Mouse (Mus musculus) adrenal gland, adult (tissue): ENCODE measurements at regions not wholly inside any gene's neighbourhood (a gene's known extent, or its start where the extent isn't known, plus 50 kb on each side); places are given as distances from the start of the nearest gene placed in this dataset.

Source experiments
- DNase-seq, 2 experiments: peaks; one replicate each; pipeline ENCODE4 v3.0.0; 2022 to 2023; ENCODE audit warnings: low spot score in 1 of 2; ENCODE audit not compliant: inconsistent age in 2 of 2

- DNase-seq: no peak
Observed at GRCm38 (mm10) chr11:37666925-37667324, 431.2 kb upstream of the Tenm2 start.

DNA sequence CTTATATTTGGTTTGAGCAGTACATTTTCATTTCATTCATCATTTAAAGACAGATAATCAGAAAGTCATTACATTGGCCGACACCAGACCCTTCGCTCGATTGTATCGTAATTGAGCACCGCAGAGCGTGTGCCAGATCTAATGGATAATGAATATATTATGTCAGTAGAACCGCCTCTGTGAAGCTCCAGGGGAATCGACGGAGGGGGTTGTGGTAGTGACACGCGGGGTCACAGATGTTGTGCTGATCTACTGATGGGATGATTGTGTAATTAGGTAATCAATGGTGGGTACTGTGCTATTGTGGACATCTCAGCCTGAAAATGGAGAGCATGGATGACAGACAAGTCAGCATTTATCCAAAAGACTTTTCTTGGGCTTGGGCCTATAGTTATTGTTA is 414.3 kb upstream of the Tenm2 start:
- no peak for DNase-seq

GRCm38 (mm10) chr11:37623290-37623689 is 387.5 kb upstream of the Tenm2 start:
- DNase-seq: no peak

DNA sequence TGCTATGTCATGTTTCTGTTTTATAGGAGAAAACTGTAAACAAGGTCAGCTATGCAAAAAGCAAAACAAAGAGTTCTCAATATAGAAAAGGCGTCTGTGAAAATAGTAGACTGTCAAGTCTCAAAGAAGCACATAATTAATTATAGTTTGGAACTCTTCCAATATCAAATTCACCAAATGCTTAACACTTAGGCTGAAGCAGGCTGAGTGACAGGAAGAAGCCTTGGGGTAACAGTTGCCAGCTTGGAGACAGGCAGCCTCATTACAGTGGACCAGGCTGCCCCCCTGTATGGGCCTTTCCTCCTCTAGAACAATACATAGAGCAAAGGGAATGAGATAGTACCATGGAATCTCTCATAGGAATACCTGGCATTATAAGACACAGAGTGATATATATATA is 364.8 kb upstream of the Tenm2 start:
- no peak for DNase-seq

DNA sequence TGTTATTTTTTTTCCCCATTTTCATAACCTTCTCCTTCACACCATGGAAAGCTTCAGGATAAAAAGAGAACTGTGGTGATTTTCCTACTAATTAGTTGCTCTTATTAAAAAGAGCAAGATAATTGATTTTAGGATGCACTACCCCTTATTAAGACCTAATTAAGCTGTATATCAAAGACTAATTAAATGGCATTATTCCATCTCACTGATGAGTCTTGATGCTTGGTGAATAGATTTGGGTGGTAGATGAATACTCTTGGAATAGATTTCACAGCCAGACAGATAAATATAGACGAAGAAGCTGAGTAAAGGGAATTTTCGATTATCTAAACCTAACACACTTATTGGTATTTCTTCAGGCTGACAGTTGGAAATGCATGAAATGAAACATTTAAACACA is 346.5 kb upstream of the Tenm2 start:
- no peak for DNase-seq

DNA sequence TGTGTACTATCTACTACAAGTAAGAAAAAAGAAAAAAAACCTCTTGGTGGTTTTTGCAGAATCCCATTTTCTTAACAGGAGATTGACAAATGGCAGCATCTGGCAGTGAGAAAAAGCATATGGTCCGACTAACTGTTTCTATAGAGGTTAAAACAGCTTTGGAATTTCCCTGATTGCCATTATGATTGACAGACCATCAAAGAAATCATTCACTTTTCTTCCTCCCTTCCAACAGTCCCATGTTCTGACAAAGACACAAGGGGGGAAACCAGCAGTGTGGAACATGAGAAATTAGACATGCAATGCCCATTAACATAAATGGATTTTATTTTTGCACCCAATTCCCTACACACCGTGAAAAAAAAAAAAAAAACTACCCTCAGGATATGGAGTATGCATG is 297.9 kb upstream of the Tenm2 start:
- no peak for DNase-seq

GRCm38 (mm10) chr11:37532476-37532875 is 296.7 kb upstream of the Tenm2 start:
- no peak for DNase-seq

DNA sequence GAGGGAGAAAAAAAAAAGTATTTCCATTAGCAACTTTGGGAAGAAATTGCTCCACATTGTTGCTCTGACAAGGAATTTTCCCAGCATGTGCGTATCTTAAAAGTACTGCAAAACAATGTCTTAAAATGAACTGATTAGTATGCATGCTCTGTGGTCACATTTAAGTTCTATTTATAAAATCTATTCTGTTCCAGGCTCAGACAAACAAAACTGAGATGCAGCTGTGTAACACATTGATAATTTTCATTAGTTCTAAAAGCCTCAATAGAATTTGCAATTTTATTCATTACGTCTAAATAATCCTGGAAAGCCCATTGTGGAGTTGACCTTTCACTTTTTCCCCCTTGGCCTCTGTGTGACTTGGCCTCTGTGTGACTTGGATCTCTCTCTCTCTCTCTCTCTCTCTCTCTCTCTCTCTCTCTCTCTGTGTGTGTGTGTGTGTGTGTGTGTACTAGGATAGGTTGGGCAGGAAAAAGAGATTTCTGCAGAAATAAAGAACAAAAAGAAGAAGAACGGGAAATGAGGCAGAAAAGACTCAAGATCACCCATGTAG is 262.8 kb upstream of the Tenm2 start:
- DNase-seq: no peak

- no peak for DNase-seq
Observed at GRCm38 (mm10) chr11:37497874-37498273, 262.1 kb upstream of the Tenm2 start.

- DNase-seq: peak in 1 of 2 experiments; percentile 40
Observed at GRCm38 (mm10) chr11:37480236-37480635, 244.5 kb upstream of the Tenm2 start.

DNA sequence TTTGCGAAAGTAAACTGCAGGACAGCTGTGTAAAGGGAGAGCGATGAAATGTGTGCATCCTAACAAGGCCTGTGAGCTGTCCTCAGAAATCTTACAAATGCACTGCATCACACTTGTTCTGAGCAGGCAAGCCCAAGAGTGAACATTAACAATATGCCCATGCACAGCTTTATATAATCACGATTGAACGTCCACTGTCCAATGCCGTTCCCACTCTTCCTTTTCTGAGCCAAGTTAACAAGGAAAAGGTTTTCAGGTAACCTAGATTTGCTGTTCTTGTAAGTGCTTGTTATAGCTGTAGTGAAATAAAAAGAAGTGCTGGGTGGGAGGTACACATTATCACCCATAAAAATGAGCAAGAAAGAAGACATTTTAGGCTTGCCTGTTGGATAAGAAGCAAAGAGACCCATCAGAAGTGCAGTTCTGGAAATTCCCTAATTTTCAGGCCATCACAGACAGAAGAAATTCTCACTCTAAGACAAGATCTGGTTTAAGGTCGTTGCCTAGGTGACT is 243.3 kb upstream of the Tenm2 start:
- DNase-seq: no peak

GRCm38 (mm10) chr11:37474068-37474467 is 238.3 kb upstream of the Tenm2 start:
- DNase-seq: no peak

DNA sequence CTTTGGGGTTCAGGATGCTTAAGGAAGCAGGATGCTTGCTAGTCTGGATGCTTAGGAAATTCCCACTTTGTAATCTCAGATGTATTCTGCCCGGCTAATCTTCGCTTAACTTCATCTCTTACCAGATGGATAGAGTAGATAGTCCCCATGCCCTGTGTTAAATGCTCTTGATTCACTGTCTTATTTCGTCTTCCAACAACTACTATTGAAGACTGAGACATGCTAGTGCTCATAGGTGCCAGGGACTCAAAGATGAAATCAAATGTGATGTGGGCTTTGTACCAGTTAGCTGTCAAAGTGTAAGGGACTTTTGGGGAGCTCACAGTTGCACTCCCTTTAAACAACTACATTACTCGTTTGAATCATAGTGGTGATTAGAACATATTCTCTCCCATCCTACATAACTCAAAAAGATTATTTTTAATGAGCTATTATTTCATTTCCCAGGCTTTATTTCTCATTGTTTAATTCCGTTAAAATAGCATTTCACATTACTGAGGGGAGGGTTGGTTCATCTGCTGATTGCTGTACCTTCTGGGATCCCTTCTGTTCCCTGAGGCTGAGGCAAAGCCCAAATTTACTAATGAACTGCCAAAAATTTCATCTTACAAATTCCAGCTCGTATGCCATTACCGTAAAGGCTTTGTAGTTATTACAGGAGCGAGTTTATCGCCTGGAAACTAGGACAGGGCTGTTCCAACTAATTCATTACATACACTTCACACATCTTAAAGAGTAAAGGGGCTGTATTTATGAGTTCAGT is 228.1 kb upstream of the Tenm2 start:
- DNase-seq: no peak

DNA sequence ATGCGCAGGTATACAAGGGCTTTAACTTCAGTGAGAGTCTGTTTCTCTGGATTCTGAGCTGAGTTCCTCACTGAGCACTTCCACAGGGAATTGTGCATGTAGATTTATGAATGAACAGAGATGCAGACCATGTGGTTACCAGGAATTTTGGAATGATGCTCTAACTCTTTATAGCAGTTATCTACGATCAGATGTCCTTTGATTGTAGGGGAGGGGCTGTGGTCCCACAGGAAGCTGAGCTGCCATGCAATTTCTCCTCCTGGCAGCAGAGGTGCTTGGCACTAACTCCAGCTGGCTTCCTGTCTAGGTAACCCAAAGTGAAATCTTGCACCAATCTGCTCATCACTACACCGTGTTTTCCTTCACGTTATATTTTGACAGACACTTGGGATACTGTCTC is 226.6 kb upstream of the Tenm2 start:
- no peak for DNase-seq

DNA sequence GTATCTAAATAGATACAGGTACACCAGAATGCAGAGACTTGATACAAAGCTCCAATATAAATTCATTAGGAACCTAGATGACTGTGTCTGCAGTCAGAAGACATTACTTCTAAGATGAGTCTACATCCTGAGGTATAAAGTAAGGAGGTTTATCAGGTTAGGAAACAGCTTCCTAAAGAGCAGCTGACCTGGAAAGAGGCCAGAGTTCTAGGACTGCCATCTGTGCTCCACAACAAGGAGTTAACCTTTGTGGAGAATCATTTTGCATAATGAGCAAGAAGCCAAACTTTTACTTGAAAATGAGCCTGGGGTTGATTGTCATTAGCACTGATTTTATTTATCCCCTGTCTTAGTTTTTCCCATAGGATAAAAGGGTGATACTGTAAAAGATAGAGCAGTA is 211.6 kb upstream of the Tenm2 start:
- no peak for DNase-seq

GRCm38 (mm10) chr11:37446626-37447025 is 210.9 kb upstream of the Tenm2 start:
- no peak for DNase-seq

- DNase-seq: no peak
Observed at GRCm38 (mm10) chr11:37442781-37443180, 207.0 kb upstream of the Tenm2 start.

- no peak for DNase-seq
Observed at GRCm38 (mm10) chr11:37434600-37434999, 198.8 kb upstream of the Tenm2 start.

GRCm38 (mm10) chr11:37424312-37425169 is 188.8 kb upstream of the Tenm2 start:
- no peak for DNase-seq

- no peak for DNase-seq
Observed at GRCm38 (mm10) chr11:37412868-37413267, 177.1 kb upstream of the Tenm2 start.

GRCm38 (mm10) chr11:37367971-37368370 is 132.2 kb upstream of the Tenm2 start:
- no peak for DNase-seq

DNA sequence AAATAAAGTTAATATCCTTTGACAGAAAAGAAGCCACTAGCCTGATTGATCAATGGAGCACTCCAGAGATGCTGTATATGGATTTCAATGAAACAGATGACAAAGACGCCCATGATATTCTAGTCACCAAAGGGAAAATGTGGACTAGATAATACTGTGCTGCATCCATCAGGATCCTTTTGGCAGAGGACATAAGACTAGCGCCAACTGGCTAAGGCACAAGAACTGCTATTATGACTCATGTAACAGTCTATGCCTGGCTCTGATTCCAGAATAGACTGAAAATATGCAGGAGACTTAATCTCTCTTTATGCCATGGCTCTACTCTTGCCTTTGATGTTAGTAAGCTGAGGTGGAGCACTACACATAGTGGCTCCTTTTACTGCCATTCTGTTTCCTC is 128.7 kb upstream of the Tenm2 start:
- DNase-seq: peak in 1 of 2 experiments; percentile 18
